Mouse (Mus musculus): ENCODE data around the gene Mrpl33.

DNA sequence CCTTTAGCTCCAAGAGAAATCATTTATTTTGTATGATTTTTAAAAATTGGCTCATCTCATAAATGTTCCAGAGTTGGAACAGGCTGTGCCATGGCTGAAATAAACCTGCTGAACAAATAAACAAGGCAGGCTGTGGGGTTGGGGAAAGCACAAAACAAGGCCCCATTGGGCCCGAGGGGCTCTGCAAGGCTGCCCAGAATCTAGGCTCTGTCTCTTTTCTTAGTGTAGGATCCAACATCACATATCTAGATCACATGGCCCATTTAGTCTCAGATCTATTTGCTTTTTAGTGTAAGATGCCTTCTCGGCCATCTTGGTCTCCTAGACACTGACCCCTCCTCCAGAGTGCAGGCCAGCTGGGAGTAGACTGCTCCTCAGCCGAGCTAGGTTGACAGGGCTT is 30.3 kb upstream of the Mrpl33 start:
- no peak for TF ChIP-seq CTCF (IDR thresholded peaks at IDR 0.05; ENCODE audit: borderline replicate concordance, insufficient read depth, low read length)
- TF ChIP-seq POLR2A (IDR thresholded peaks at IDR 0.05; ENCODE audit: low read depth, low read length), result no peak

Measured in embryonic fibroblast, embryonic 13.5 days (primary cell).